Mouse (Mus musculus) G1E (cell line): Measurements from ENCODE around the gene Fev.

Experiments used
- CTCF ChIP-seq: IDR thresholded peaks from 2 replicates; pipeline ENCODE4 v1.5.1; 2012; ENCODE audit warnings: low read depth, low read length, inconsistent platforms, mixed read lengths
- GATA1 ChIP-seq: IDR thresholded peaks from 2 replicates; pipeline ENCODE4 v1.6.1; 2012; ENCODE audit warnings: borderline replicate concordance, low read length, inconsistent platforms, mixed read lengths
- GATA2 ChIP-seq: IDR thresholded peaks from 2 replicates; pipeline ENCODE4 v1.6.1; 2012; ENCODE audit warnings: low read depth, low read length, inconsistent platforms, borderline replicate concordance
- POLR2AphosphoS5 ChIP-seq: IDR thresholded peaks from 2 replicates; pipeline ENCODE4 v1.6.1; 2012; ENCODE audit warnings: low read depth, low read length, inconsistent platforms; ENCODE audit not compliant: insufficient replicate concordance
- TAL1 ChIP-seq: conservative IDR thresholded peaks from 2 replicates; pipeline ENCODE4 v1.6.1; 2012; ENCODE audit warnings: low read depth, low read length, inconsistent platforms, mixed read lengths

DNA sequence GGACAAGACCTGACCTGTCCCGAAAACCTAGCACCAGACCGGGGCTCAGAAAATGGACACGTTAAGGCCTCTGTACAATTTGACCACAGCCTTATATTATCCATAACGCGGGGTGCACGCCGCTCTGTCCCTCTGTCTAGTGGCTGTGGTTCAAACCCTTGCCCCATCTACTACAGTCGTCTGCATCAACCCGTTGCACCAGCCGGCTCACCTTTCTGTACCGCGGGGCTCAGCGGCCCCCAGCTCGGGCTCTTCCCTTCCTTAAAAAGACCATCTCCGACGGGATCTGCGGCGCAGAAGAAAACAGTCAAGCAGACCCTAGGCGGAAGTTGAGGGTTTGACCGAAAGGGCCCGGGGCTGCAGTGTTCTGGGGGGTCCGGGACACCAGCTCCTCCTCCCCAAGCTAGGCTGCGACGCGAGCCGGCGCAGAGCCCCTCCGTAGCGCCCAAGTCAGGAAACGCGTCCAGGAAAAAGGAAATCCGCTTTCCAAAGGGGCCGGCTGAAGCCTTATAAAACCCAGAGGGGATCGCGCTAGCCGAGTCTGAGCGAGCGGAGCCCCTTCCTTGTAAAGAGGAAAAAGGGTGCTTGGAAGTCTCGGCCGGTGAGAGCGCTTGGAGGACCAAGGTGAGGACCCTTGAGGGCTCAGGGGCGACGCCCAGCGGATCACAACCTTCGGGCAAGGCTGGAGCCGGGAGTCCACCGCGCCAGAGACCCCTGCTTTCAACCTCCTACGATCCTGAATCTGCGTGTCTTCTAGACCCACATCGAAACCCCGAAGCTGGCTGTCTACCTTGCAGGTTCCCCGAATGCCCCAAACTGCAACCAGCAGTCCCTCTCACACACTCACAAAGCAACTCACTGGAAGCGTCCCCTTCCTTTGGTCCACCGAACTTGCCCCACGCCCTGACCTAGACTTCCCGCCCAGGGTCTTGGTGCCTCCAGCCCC, 750 bp downstream of the Fev start:
- no peak for TF ChIP-seq GATA1
- TF ChIP-seq CTCF = no peak
- TF ChIP-seq POLR2AphosphoS5 = no peak
- TF ChIP-seq GATA2 = no peak
- TF ChIP-seq TAL1 = no peak
